Mouse (Mus musculus): ENCODE results near the gene Amdhd2. TPM values are rescaled to one million over a fixed set of nuclear protein-coding genes. Genes with fewer than 3 reads are reported as not detected.

Gene Amdhd2
- polyA plus RNA-seq, 1 experiment from 2014 or later: 36.2 TPM

DNA sequence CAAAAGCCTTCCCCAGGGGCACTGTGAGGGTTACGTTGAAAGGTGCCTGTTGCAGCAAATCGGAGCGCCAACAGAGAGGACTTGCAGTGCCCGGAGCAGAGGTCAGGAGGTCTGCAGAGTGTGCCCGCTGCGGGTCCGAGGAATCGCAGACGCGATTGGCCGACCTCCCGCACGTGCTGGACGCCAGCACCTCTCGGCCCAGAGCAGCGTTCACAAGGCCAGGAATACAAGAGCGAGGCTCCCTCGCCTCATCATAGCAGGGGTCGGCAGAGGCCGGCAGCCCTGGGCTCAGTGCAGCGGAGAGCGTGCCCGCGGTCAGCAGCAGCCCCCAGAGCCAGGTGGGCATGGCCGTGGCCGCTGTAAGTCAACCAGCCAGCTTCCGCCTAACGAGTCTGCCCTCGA lies 45.1 kb upstream of the Amdhd2 start:
- peak overlapping the region; percentile 44 for H3K4me3 ChIP-seq (ENCODE audit: low read depth, low read length)
- peak overlapping the region; percentile 61 for H3K27ac ChIP-seq (ENCODE audit: low read depth, low read length)
- DNase-seq (ENCODE audit: low spot score): peak; percentile 47
- peaks cover 44% of the 10 kb centered on the region for H3K4me1 ChIP-seq (ENCODE audit: control insufficient read depth, insufficient read depth, low read length)
- WGBS: 2% methylated on average over 29 of the region's 29 CpGs
- no peaks in the 10 kb centered on the region for H3K36me3 ChIP-seq (ENCODE audit: control insufficient read depth, insufficient read depth, low read length)
- no peaks in the 10 kb centered on the region for H3K9me3 ChIP-seq (ENCODE audit: control insufficient read depth, low read length)
- 0 out of 2 replicates have a peak, but pooled peaks have one; percentile 0 for ATAC-seq (ENCODE audit: insufficient read depth, low FRiP score, low TSS enrichment)
- H3K9ac ChIP-seq (ENCODE audit: low read length): peak overlapping the region; percentile 72
- H3K4me2 ChIP-seq (ENCODE audit: low read depth): peak overlapping the region; percentile 93
- H3K27me3 ChIP-seq (ENCODE audit: control insufficient read depth, insufficient read depth, low read length): peaks cover 20% of the 10 kb centered on the region

GRCm38 (mm10) chr17:24207768-24208640 lies 44.4 kb upstream of the Amdhd2 start:
- no peak for ATAC-seq (ENCODE audit: insufficient read depth, low FRiP score, low TSS enrichment)
- peaks cover 44% of the 10 kb centered on the region for H3K4me1 ChIP-seq (ENCODE audit: control insufficient read depth, insufficient read depth, low read length)
- no peaks in the 10 kb centered on the region for H3K36me3 ChIP-seq (ENCODE audit: control insufficient read depth, insufficient read depth, low read length)
- peak; percentile 15 for DNase-seq (ENCODE audit: low spot score)
- H3K4me2 ChIP-seq (ENCODE audit: low read depth): peak overlapping the region; percentile 93
- 55% methylated on average over 34 of the region's 34 CpGs for WGBS
- peaks cover 20% of the 10 kb centered on the region for H3K27me3 ChIP-seq (ENCODE audit: control insufficient read depth, insufficient read depth, low read length)
- H3K27ac ChIP-seq (ENCODE audit: low read depth, low read length): 0 out of 2 replicates have a peak overlapping the region, but pooled peaks have one; percentile 44
- no peaks in the 10 kb centered on the region for H3K9me3 ChIP-seq (ENCODE audit: control insufficient read depth, low read length)
- H3K4me3 ChIP-seq (ENCODE audit: low read depth, low read length): peak overlapping the region; percentile 44
- peak overlapping the region; percentile 72 for H3K9ac ChIP-seq (ENCODE audit: low read length)

DNA sequence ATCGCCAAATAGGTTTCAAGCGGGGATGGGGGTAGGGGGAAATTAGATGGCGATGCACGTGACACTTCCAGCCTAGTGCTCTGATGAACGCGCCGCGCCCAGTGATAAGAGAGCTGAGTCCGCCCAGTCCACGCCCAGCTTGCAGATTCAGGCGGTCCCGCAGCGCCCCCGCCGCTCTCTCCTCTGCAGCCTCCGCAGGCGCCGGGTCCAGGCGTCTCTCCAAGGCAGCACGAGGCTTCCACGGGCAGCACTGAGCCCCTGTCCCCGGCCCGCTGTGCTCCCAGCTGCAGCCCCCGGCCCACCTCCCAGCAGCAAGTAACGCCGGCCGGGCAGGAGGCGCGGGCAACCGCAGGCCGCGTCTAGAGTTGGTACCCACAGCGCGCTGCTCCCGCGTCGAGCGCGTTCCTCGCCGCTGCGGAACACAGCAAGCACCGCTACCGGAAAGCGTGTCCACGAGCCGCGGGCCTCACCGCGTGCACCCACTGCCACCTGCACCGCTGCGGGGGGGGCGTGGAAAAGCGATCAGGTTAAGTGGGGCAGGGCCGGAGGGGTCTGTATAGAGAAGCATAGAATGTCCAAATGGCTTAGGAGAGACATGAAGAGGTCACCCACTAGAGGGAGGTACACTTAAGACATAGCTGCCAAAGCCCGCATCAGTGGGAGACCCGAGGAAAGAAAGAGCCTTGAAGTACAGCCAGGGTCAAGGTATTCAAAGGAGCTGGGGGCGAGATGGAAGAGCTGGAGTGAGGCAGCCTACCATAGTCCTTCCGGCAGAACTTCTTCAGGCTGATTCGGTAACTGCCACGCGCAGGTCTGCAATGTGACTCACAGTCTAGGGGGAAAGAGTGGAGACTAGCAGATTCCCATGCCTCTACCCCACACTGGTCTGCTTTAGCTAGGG lies 43.1 kb upstream of the Amdhd2 start:
- peak; percentile 64 for DNase-seq (ENCODE audit: low spot score)
- H3K27me3 ChIP-seq (ENCODE audit: control insufficient read depth, insufficient read depth, low read length): peaks cover 20% of the 10 kb centered on the region
- no peaks in the 10 kb centered on the region for H3K36me3 ChIP-seq (ENCODE audit: control insufficient read depth, insufficient read depth, low read length)
- H3K9me3 ChIP-seq (ENCODE audit: control insufficient read depth, low read length): no peaks in the 10 kb centered on the region
- H3K27ac ChIP-seq (ENCODE audit: low read depth, low read length): 0 out of 2 replicates have a peak overlapping the region, but pooled peaks have one; percentile 50
- peak; percentile 8; the same call in 1 of the 2 replicates for ATAC-seq (ENCODE audit: insufficient read depth, low FRiP score, low TSS enrichment)
- H3K4me2 ChIP-seq (ENCODE audit: low read depth): peak overlapping the region; percentile 87
- H3K4me3 ChIP-seq (ENCODE audit: low read depth, low read length): peak overlapping the region; percentile 39
- H3K4me1 ChIP-seq (ENCODE audit: control insufficient read depth, insufficient read depth, low read length): peaks cover 41% of the 10 kb centered on the region
- WGBS: 5% methylated on average over 58 of the region's 62 CpGs
- H3K9ac ChIP-seq (ENCODE audit: low read length): peak overlapping the region; percentile 64

- Histone ChIP-seq H3K9ac (ENCODE audit: low read length) (peak overlapping the region; percentile 26), H3K36me3 (ENCODE audit: control insufficient read depth, insufficient read depth, low read length) (no peaks in the 10 kb centered on the region), H3K4me2 (ENCODE audit: low read depth) (peak overlapping the region; percentile 87), H3K4me3 (ENCODE audit: low read depth, low read length) (peak overlapping the region; percentile 64), H3K27ac (ENCODE audit: low read depth, low read length) (no peak overlapping the region), H3K27me3 (ENCODE audit: control insufficient read depth, insufficient read depth, low read length) (peaks cover 20% of the 10 kb centered on the region), H3K9me3 (ENCODE audit: control insufficient read depth, low read length) (no peaks in the 10 kb centered on the region), H3K4me1 (ENCODE audit: control insufficient read depth, insufficient read depth, low read length) (peaks cover 38% of the 10 kb centered on the region)
- DNase-seq (ENCODE audit: low spot score): no peak
- WGBS: 5% methylated on average over 15 of the region's 15 CpGs
- peak; percentile 14 for ATAC-seq (ENCODE audit: insufficient read depth, low FRiP score, low TSS enrichment)
Observed at GRCm38 (mm10) chr17:24205908-24206361, 42.4 kb upstream of the Amdhd2 start.

DNA sequence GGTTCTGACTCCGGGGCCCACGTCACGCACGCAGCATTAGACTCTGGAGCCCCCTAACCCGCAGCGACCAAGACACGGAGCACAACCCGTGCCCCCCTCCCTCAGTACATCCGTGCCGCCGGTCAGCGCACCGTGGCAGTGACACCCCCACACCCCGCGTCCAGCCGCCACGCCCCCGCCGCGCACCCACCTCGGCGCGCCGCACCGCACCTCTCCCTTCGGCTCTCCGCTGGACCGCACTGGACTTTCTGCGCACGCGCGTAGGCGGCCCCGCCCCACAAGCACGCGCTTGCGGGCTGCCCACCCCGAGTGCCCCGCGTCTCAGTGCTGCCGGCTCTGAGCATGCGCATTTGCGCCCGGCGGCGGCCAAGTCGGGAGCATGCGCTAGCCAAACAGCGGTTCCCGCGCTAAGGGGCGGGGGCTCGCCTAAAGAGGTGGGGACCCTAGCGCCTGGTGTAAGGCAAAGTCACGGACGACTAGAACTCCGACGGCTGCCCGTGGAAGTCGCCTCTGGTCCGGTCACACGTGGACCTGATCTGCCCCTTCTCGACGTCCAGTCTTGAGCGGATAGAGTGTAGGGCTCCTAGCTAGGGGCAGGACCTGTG lies 41.8 kb upstream of the Amdhd2 start, which contains the start of gene Tbc1d24:
Gene Tbc1d24, minus strand, starts transcription at position 279 of the 605 bp plus-strand sequence.
- H3K27me3 ChIP-seq (ENCODE audit: control insufficient read depth, insufficient read depth, low read length): peaks cover 20% of the 10 kb centered on the region
- ATAC-seq (ENCODE audit: insufficient read depth, low FRiP score, low TSS enrichment) (peak; percentile 62), DNase-seq (ENCODE audit: low spot score) (peak; percentile 98)
- peak within 1 kb of the TSS; percentile 64 for H3K4me3 ChIP-seq (ENCODE audit: low read depth, low read length)
- no peaks in the 10 kb centered on the region for H3K36me3 ChIP-seq (ENCODE audit: control insufficient read depth, insufficient read depth, low read length)
- no peaks in the 10 kb centered on the region for H3K9me3 ChIP-seq (ENCODE audit: control insufficient read depth, low read length)
- under 1% methylated on average over 56 of the region's 65 CpGs for WGBS
- H3K4me1 ChIP-seq (ENCODE audit: control insufficient read depth, insufficient read depth, low read length): peaks cover 38% of the 10 kb centered on the region
- 0 out of 2 replicates have a peak within 1 kb of the TSS, but pooled peaks have one; percentile 50 for H3K27ac ChIP-seq (ENCODE audit: low read depth, low read length)
- H3K9ac ChIP-seq (ENCODE audit: low read length): peak within 1 kb of the TSS; percentile 69
- peak within 1 kb of the TSS; percentile 87 for H3K4me2 ChIP-seq (ENCODE audit: low read depth)

DNA sequence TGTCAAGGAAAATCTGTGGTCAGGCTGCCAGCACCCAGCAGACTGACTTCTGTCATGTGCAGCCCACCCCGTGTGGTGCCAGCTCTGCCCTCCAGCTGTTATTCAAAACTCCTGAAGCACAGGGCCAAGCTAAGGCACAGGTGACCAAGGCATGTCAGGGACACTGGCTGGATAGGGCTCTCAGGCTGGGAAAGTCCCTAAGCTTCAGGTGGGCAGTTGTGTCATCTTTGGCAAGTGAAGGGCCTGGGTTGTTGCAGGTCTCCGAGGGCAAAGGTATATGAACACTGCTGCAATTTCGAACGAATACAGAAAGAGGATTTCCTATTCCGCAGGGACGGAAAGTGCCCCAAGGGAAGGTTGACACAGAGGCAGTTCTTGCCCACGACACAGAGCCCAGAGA lies 41.3 kb upstream of the Amdhd2 start:
- 18% methylated on average over 7 of the region's 7 CpGs for WGBS
- Histone ChIP-seq H3K4me2 (ENCODE audit: low read depth) (peak overlapping the region; percentile 87), H3K36me3 (ENCODE audit: control insufficient read depth, insufficient read depth, low read length) (no peaks in the 10 kb centered on the region), H3K4me1 (ENCODE audit: control insufficient read depth, insufficient read depth, low read length) (peaks cover 37% of the 10 kb centered on the region), H3K9me3 (ENCODE audit: control insufficient read depth, low read length) (no peaks in the 10 kb centered on the region), H3K4me3 (ENCODE audit: low read depth, low read length) (peak overlapping the region; percentile 64), H3K9ac (ENCODE audit: low read length) (peak overlapping the region; percentile 69), H3K27me3 (ENCODE audit: control insufficient read depth, insufficient read depth, low read length) (peaks cover 20% of the 10 kb centered on the region), H3K27ac (ENCODE audit: low read depth, low read length) (no peak overlapping the region)
- DNase-seq (ENCODE audit: low spot score): no peak
- no peak for ATAC-seq (ENCODE audit: insufficient read depth, low FRiP score, low TSS enrichment)

DNA sequence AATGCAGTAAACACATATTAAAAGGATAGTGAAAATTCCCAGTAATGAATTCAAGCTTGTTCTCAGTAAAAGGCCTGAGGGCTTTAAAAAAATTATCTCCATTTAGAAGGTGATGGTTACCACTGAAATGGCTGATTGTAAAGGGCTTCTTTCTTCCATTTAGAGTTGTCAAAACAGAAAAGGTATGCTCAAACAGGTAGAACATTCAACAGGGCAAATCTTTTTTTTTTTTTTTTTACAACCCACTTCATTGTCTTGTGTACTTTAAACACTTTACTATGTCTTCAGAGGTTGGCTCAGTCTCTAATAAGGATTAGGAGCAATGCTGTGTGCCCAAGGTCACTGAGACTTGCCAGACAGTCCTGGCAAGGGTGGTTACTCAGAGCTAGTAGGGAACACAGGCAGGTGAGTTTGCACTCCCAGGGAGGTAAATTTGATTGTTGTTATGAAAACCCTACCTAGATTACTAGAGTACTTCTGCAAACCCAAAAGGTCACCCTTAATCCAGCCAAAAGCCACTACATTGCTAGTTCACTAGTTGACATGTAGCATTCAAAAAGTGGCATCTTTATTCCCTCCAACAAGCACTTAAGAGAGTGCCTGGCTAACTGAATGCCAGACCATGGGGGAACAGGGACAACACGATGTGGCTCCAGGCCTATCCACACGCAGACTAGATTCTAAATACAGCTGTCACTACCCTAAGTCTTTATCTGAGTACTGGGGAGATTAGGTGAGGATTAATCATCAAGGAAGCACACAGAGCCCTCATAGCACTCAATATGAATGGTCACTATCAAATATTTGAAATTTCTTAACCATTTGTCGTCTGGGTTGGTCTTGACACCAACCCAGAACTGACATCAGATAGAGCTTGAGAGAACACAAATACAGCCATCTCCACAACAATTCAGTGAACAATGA lies 40.3 kb upstream of the Amdhd2 start:
- Histone ChIP-seq H3K9ac (ENCODE audit: low read length) (no peak overlapping the region; the same call in 1 of the 2 replicates), H3K4me2 (ENCODE audit: low read depth) (no peak overlapping the region; the same call in 1 of the 2 replicates), H3K36me3 (ENCODE audit: control insufficient read depth, insufficient read depth, low read length) (no peaks in the 10 kb centered on the region), H3K9me3 (ENCODE audit: control insufficient read depth, low read length) (no peaks in the 10 kb centered on the region), H3K27me3 (ENCODE audit: control insufficient read depth, insufficient read depth, low read length) (peaks cover 20% of the 10 kb centered on the region), H3K4me3 (ENCODE audit: low read depth, low read length) (no peak overlapping the region), H3K4me1 (ENCODE audit: control insufficient read depth, insufficient read depth, low read length) (peaks cover 30% of the 10 kb centered on the region), H3K27ac (ENCODE audit: low read depth, low read length) (no peak overlapping the region)
- ATAC-seq (ENCODE audit: insufficient read depth, low FRiP score, low TSS enrichment): no peak
- no peak for DNase-seq (ENCODE audit: low spot score)
- 92% methylated on average over 3 of the region's 3 CpGs for WGBS
